Mouse (Mus musculus) kidney, adult 2 months (tissue): Measurements from ENCODE around the gene Cebpg.

Experiments
- CTCF ChIP-seq: fragments of 200-500 bp; conservative IDR thresholded peaks from 2 replicates; pipeline ENCODE4 v1.5.1; 2011; ENCODE audit warnings: low read depth, mild to moderate bottlenecking, control low read depth, low read length, moderate library complexity, mixed read lengths; ENCODE audit not compliant: insufficient read depth, insufficient read length
- POLR2A ChIP-seq: fragments of 200-500 bp; IDR thresholded peaks from one replicate; pipeline ENCODE4 v1.6.1; 2011; ENCODE audit warnings: low read depth, low read length, control low read depth

- TF ChIP-seq CTCF = no peak
- TF ChIP-seq POLR2A = no peak
These were observed 14.8 kb downstream of the Cebpg start for GRCm38 (mm10) chr7:35041286-35042208.
